Mouse (Mus musculus) olfactory bulb, adult 2 months (tissue): ENCODE results near the gene Pkn3.

Source experiments
- CTCF ChIP-seq: fragments of 200-500 bp; IDR thresholded peaks from 2 replicates; pipeline ENCODE4 v1.5.1; 2012; ENCODE audit warnings: low read depth, mild to moderate bottlenecking, low read length, moderate library complexity; ENCODE audit not compliant: insufficient read depth
- POLR2A ChIP-seq: fragments of 200-500 bp; IDR thresholded peaks from 2 replicates; pipeline ENCODE4 v1.6.1; 2012; ENCODE audit warnings: mild to moderate bottlenecking, low read depth, low read length, moderate library complexity; ENCODE audit not compliant: insufficient read depth

- TF ChIP-seq CTCF (no peak), POLR2A (no peak)
These were observed 27.7 kb upstream of the Pkn3 start for GRCm38 (mm10) chr2:30049831-30050230.
